Mouse (Mus musculus) liver, postnatal 0 days (tissue): ENCODE results near the gene Jph2.

Experiments used
- CTCF ChIP-seq: sonication (generic); IDR thresholded peaks from 2 replicates; pipeline ENCODE4 v1.5.1; 2016; ENCODE audit warnings: antibody characterized with exemption, low read depth
- EP300 ChIP-seq: IDR thresholded peaks from 2 replicates; pipeline ENCODE4 v1.6.1; 2016; ENCODE audit warnings: antibody characterized with exemption, low read depth, mild to moderate bottlenecking

- TF ChIP-seq CTCF (no peak), EP300 (no peak)
These were observed 41.7 kb upstream of the Jph2 start for GRCm38 (mm10) chr2:163439488-163439887.
